Mouse (Mus musculus): ENCODE results near the gene Zfp617. TPM values are rescaled to one million over a fixed set of nuclear protein-coding genes. Genes with fewer than 3 reads are reported as not detected.
A peak's percentile ranks its signal among the peaks of the same experiment; 100 is the strongest.
"Not testable (repeated sequence)": the region's sequence is repeated elsewhere in the genome, so short reads cannot be mapped to it uniquely, and the experiment has no call there.

Zfp617 gene
- polyA plus RNA-seq, 1 experiment: 17.5 TPM

DNA sequence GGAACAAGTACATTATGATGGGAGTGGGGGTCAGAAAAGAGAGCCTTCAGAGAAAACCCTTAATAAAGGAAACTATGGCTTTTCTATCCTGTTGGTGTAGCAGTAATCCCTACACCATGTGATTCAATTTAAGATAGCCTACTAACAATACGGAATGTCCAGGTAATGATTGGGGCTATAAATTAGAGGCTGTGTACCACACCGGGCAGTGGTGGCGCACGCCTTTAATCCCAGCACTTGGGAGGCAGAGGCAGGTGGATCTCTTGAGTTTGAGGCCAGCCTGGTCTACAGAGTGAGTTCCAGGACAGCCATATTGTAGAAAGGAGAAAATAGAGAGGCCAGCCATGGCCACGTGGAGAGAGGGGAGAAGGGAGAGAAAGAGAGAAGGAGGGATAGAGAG lies 17.4 kb downstream of the Zfp617 start:
- TF ChIP-seq CTCF (IDR thresholded peaks at IDR 0.05; ENCODE audit: low read depth, low read length) (no peak), POLR2A (IDR thresholded peaks at IDR 0.05; ENCODE audit: borderline replicate concordance, low read depth, low read length) (no peak)
- Histone ChIP-seq H3K27ac (ENCODE audit: insufficient read depth, low read depth, low read length) (no peak overlapping the region), H3K4me3 (ENCODE audit: insufficient read depth, low read length) (no peak overlapping the region), H3K4me1 (ENCODE audit: control insufficient read depth, insufficient read depth, low read length) (peaks cover 3% of the 10 kb centered on the region)

DNA sequence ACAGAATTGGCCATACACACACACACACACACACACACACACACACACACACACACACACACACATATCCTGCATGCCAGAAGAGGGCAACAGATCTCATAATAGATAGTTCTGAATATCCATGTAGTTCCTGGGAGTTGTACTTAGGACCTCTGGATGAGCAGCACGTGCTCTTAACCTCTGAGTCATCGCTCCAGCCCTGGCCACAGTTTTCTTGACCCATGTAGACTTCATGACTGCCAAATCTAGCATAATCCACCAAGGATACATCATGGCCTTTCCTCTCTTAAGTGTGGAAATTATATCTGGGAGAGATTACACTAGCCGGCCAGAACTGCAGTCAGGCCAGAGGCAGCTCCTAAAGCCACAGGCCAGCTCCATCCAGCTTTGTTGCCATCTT lies 18.1 kb downstream of the Zfp617 start:
- H3K4me1 ChIP-seq (ENCODE audit: control insufficient read depth, insufficient read depth, low read length): peaks cover 3% of the 10 kb centered on the region
- no peak overlapping the region for H3K4me3 ChIP-seq (ENCODE audit: insufficient read depth, low read length)
- no peak for TF ChIP-seq CTCF (IDR thresholded peaks at IDR 0.05; ENCODE audit: low read depth, low read length)
- TF ChIP-seq POLR2A (IDR thresholded peaks at IDR 0.05; ENCODE audit: borderline replicate concordance, low read depth, low read length): no peak
- H3K27ac ChIP-seq (ENCODE audit: insufficient read depth, low read depth, low read length): no peak overlapping the region

DNA sequence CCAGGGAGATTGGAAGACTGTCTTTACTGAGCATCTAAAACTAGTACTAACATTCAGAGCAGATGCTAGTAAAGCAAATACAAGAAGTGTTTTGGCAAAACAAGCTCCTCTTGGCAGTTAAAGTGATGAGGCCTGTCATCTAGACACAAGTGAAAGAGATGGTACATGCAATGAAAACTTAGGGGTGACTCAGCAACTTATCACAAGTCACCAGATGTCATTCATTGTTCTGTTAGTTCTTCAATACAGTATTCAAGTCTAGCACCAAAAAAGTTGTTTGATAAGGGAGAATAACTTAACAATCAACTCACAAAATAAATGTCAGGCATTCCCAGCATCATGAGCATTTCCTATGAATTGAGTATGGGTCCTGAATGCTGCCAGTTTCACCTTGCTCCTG lies 19.3 kb downstream of the Zfp617 start:
- Histone ChIP-seq H3K27ac (ENCODE audit: insufficient read depth, low read depth, low read length) (no peak overlapping the region), H3K4me1 (ENCODE audit: control insufficient read depth, insufficient read depth, low read length) (peaks cover 3% of the 10 kb centered on the region), H3K4me3 (ENCODE audit: insufficient read depth, low read length) (no peak overlapping the region)
- TF ChIP-seq POLR2A (IDR thresholded peaks at IDR 0.05; ENCODE audit: borderline replicate concordance, low read depth, low read length): no peak
- TF ChIP-seq CTCF (IDR thresholded peaks at IDR 0.05; ENCODE audit: low read depth, low read length): no peak

DNA sequence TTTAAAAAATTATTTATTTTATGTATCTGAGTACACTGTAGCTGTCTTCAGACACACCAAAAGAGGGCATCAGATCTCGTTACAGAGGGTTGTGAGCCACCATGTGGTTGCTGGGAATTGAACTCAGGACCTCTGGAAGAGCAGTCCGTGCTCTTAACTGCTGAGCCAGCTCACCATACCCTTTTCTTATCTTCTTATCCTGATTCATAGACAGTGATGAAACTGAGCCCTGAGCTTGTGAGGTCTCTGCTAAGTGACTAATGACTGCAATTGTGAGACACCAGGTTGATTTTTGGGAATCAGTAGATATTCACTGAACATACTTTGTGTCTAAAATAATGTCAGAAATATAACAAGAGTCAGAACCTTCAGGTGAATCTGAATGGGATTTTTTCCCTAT lies 29.6 kb downstream of the Zfp617 start:
- H3K4me3 ChIP-seq (ENCODE audit: insufficient read depth, low read length); H3K27ac ChIP-seq (ENCODE audit: insufficient read depth, low read depth, low read length); H3K4me1 ChIP-seq (ENCODE audit: control insufficient read depth, insufficient read depth, low read length): not testable (repeated sequence)

DNA sequence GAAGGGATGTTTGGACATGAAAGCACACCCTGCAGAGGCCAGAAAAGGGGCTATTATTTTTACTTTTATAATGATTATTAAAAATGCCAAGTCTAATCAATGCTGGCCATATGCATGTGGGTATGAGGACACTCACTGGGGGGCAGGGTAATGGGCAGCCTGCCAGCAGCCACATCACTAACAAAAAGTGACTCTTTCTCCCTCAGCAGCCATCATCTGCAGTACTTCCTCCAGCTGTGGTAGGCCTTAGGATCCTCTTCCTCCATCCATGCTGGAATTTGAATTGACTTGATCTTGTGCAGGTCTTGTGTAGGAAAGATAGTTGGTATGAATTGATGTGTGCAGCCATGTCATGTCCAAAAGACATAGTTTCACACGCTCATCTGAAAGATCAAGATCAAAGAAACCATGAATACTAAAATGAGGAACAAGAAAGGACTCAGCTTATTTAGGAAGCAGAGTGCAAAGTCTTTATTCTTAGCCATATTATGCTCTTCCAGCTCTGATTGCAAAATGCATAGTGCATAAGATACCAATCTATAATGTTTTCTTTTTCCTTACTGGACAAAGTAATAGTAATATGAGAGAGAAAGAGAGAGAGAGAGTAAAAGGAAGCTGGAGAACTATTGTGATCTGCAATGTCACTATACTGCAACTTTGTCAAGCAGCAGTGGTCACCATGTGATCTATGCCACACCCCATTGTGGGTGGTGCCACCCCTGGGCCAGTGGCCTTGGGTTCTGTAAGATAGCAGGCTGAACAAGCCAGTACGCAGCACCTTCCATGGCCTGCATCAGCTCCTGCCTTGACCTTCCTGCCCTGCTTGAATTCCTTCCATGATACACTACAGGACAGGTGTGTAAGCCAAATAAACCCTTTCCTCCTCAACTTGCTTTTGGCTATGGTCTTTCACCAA lies 32.1 kb downstream of the Zfp617 start:
- Histone ChIP-seq H3K4me3 (ENCODE audit: insufficient read depth, low read length) (no peak overlapping the region), H3K4me1 (ENCODE audit: control insufficient read depth, insufficient read depth, low read length) (peaks cover 9% of the 10 kb centered on the region), H3K27ac (ENCODE audit: insufficient read depth, low read depth, low read length) (peak overlapping the region; percentile 44)
- no peak for TF ChIP-seq POLR2A (IDR thresholded peaks at IDR 0.05; ENCODE audit: borderline replicate concordance, low read depth, low read length)
- no peak for TF ChIP-seq CTCF (IDR thresholded peaks at IDR 0.05; ENCODE audit: low read depth, low read length)

DNA sequence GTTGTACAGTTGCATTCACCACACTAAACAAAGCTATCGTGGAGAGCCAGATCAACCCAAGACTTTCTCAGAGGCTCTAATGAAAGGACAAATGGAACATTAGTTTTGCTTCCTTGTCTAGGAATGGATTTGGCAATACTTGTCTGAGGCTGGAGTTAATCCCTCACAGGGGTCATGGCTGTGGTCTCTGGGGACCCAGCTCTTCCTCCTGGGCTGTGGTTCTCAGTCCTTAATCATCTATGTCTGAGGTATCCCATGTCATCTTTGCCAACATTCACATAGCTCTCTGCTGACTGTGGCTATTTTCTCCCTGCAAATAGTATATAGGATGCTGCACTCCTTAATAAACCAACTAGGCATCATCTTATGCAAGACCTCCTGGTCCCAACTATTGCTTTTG lies 33.3 kb downstream of the Zfp617 start:
- peaks cover 9% of the 10 kb centered on the region for H3K4me1 ChIP-seq (ENCODE audit: control insufficient read depth, insufficient read depth, low read length)
- TF ChIP-seq CTCF (IDR thresholded peaks at IDR 0.05; ENCODE audit: low read depth, low read length) (no peak), POLR2A (IDR thresholded peaks at IDR 0.05; ENCODE audit: borderline replicate concordance, low read depth, low read length) (no peak)

DNA sequence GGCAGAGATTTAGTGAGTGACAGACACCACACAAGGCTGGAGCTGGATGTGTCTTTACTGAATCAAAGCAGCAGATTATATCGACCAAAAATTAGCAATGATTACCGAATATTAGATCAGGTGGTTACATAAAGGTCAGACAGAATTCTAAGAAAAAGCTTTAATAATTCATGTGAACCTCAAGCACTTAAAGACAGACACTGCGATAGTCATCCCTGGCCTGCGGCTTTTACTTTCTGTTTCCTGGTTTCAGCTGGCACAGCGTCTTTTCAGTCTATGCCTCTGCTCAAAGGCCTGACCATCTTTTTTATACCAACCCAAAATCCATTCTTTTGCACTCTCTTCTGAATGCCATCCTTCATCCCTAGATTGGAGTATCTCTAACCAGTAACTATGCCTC lies 40.2 kb downstream of the Zfp617 start:
- H3K27ac ChIP-seq (ENCODE audit: insufficient read depth, low read depth, low read length): no peak overlapping the region
- TF ChIP-seq CTCF (IDR thresholded peaks at IDR 0.05; ENCODE audit: low read depth, low read length) (no peak), POLR2A (IDR thresholded peaks at IDR 0.05; ENCODE audit: borderline replicate concordance, low read depth, low read length) (no peak)
- no peak overlapping the region for H3K4me3 ChIP-seq (ENCODE audit: insufficient read depth, low read length)
- peaks cover 9% of the 10 kb centered on the region for H3K4me1 ChIP-seq (ENCODE audit: control insufficient read depth, insufficient read depth, low read length)

More for the DNA sequence above, 33.3 kb downstream of the Zfp617 start:
- H3K4me3 ChIP-seq (ENCODE audit: insufficient read depth, low read length): no peak overlapping the region
- no peak overlapping the region for H3K27ac ChIP-seq (ENCODE audit: insufficient read depth, low read depth, low read length)

DNA sequence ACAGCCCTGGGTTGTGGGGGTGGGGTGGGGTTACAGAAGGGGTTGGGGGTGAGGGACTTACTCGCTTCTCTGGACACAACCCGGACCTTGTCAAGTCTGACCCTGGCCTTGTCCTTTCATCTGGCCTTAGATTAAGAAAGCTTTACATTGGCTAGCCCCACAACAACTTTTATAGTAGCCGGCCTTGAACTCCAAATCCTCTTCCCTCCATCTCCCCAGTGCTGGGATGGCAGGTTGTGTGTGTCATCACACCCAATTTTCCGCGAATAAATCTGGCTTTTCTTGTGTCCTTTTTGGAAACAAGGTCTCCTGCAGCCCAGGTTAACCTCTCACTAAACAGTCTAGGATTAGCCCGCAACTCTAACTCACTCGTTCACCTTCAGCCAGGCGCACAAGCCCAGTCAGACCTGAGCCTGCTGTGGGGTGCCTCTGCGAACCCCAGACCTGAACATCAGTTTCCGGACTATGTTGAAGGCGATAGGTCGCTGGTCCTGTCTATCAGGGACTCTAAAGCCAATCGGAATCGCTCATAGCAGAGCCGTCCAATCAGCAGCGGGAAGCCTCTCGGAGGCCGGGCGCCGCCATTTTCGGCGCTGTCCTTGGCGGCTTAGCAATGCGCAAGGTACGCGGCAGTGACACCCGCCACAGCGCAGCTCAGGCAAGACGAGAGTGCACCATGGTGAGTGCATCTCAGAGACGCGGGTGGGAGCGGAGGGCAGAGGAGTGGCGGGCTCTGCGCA lies 42.2 kb downstream of the Zfp617 start, which contains the start of gene Zfp961:
Zfp961 (plus strand) TSS at position 557 of the 740 bp plus-strand sequence.
- Histone ChIP-seq H3K4me3 (ENCODE audit: insufficient read depth, low read length) (peak within 1 kb of the TSS; percentile 96), H3K27ac (ENCODE audit: insufficient read depth, low read depth, low read length) (no peak within 1 kb of the TSS), H3K4me1 (ENCODE audit: control insufficient read depth, insufficient read depth, low read length) (peaks cover 9% of the 10 kb centered on the region)
- TF ChIP-seq POLR2A (IDR thresholded peaks at IDR 0.05; ENCODE audit: borderline replicate concordance, low read depth, low read length): no peak
- no peak for TF ChIP-seq CTCF (IDR thresholded peaks at IDR 0.05; ENCODE audit: low read depth, low read length)

DNA sequence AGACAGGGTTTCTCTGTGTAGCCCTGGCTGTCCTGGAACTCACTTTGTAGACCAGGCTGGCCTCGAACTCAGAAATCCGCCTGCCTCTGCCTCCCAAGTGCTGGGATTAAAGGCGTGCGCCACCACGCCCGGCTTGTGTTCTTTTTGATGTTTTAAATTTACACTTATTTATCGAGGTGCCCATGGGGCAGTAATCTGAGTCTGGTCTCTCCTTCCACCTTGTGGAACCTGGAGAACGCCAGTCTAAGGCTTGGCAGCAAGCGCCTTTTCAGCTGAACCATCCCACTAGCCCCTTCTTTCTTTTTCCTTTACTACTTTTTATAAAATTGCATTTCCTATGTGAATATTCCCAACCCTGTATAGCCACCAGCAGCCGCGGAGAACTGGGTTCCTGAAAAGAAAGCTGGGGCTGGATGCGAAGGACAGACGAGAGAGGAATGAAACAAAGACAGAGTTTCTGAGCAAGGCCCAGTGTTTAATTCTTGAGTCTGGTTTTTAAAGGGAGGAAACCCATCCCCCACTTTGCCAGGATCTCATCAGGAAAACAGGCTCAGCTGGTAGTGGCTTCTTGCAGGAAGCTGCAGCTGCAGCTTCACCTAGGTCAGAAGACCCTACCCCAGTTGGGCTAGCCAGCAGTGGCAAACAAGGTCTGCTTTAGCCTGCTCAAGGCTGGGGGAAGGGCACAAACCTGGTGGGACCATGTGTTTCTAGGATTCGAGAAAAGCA lies 43.2 kb downstream of the Zfp617 start:
- Histone ChIP-seq H3K4me1 (ENCODE audit: control insufficient read depth, insufficient read depth, low read length) (peaks cover 9% of the 10 kb centered on the region), H3K27ac (ENCODE audit: insufficient read depth, low read depth, low read length) (no peak overlapping the region), H3K4me3 (ENCODE audit: insufficient read depth, low read length) (peak overlapping the region; percentile 96)
- no peak for TF ChIP-seq POLR2A (IDR thresholded peaks at IDR 0.05; ENCODE audit: borderline replicate concordance, low read depth, low read length)
- TF ChIP-seq CTCF (IDR thresholded peaks at IDR 0.05; ENCODE audit: low read depth, low read length): no peak
